Mouse (Mus musculus): ENCODE results near the gene Mmp19. TPM values are rescaled to one million over a fixed set of nuclear protein-coding genes. Genes with fewer than 3 reads are reported as not detected.

Gene Mmp19
- polyA plus RNA-seq, 1 experiment from 2014 or later = 1.6 TPM

- Histone ChIP-seq H3K4me1 (peaks cover 21% of the 10 kb centered on the region), H3K9ac (no peak overlapping the region), H3K27ac (no peak overlapping the region), H3K36me3 (peaks cover 42% of the 10 kb centered on the region), H3K4me3 (replicated peaks) (no peak overlapping the region), H3K27me3 (no peaks in the 10 kb centered on the region), H3K9me3 (replicated peaks) (no peaks in the 10 kb centered on the region), H3K4me2 (no peak overlapping the region)
- WGBS = 96% methylated on average over 9 of the region's 9 CpGs
- no peak for ATAC-seq (replicated peaks; ENCODE audit: low FRiP score)
Measured at GRCm38 (mm10) chr10:128823821-128824220, 33.1 kb downstream of the Mmp19 start.

- peaks cover 92% of the 10 kb centered on the region for H3K36me3 ChIP-seq
Measured at GRCm38 (mm10) chr10:128837400-128837799, 46.7 kb downstream of the Mmp19 start.

GRCm38 (mm10) chr10:128839434-128839833 is 48.7 kb downstream of the Mmp19 start:
- Histone ChIP-seq H3K4me3 (replicated peaks) (no peak overlapping the region), H3K27ac (no peak overlapping the region), H3K4me1 (no peaks in the 10 kb centered on the region), H3K9ac (no peak overlapping the region), H3K9me3 (replicated peaks) (no peaks in the 10 kb centered on the region), H3K27me3 (no peaks in the 10 kb centered on the region), H3K36me3 (peaks cover 86% of the 10 kb centered on the region), H3K4me2 (no peak overlapping the region)
- ATAC-seq (replicated peaks; ENCODE audit: low FRiP score) = no peak

More at GRCm38 (mm10) chr10:128837400-128837799, 46.7 kb downstream of the Mmp19 start:
- H3K27ac ChIP-seq = no peak overlapping the region
- H3K9me3 ChIP-seq (replicated peaks) = no peaks in the 10 kb centered on the region
- no peaks in the 10 kb centered on the region for H3K4me1 ChIP-seq
- H3K27me3 ChIP-seq = no peaks in the 10 kb centered on the region
- H3K4me3 ChIP-seq (replicated peaks) = no peak overlapping the region
- no peak for ATAC-seq (replicated peaks; ENCODE audit: low FRiP score)
- H3K9ac ChIP-seq = no peak overlapping the region
- no peak overlapping the region for H3K4me2 ChIP-seq

GRCm38 (mm10) chr10:128840612-128841011 is 49.9 kb downstream of the Mmp19 start:
- ATAC-seq (replicated peaks; ENCODE audit: low FRiP score) = no peak
- Histone ChIP-seq H3K4me2 (no peak overlapping the region), H3K36me3 (peaks cover 84% of the 10 kb centered on the region), H3K27me3 (no peaks in the 10 kb centered on the region), H3K4me3 (replicated peaks) (no peak overlapping the region), H3K27ac (no peak overlapping the region), H3K9me3 (replicated peaks) (no peaks in the 10 kb centered on the region), H3K9ac (no peak overlapping the region), H3K4me1 (peaks cover 7% of the 10 kb centered on the region; the same call in 1 of the 2 replicates)

GRCm38 (mm10) chr10:128843260-128843659 is 52.5 kb downstream of the Mmp19 start:
- no peak overlapping the region for H3K9ac ChIP-seq
- no peak overlapping the region for H3K4me2 ChIP-seq
- WGBS = 93% methylated on average over 5 of the region's 5 CpGs
- H3K27ac ChIP-seq = no peak overlapping the region
- peaks cover 10% of the 10 kb centered on the region; the same call in 1 of the 2 replicates for H3K4me1 ChIP-seq
- H3K27me3 ChIP-seq = no peaks in the 10 kb centered on the region
- H3K4me3 ChIP-seq (replicated peaks) = no peak overlapping the region
- H3K9me3 ChIP-seq (replicated peaks) = no peaks in the 10 kb centered on the region
- no peak for ATAC-seq (replicated peaks; ENCODE audit: low FRiP score)
- peaks cover 80% of the 10 kb centered on the region for H3K36me3 ChIP-seq

- H3K4me3 ChIP-seq (replicated peaks) = no peak overlapping the region
- no peak overlapping the region for H3K4me2 ChIP-seq
- H3K9me3 ChIP-seq (replicated peaks) = no peaks in the 10 kb centered on the region
- peaks cover 10% of the 10 kb centered on the region; the same call in 1 of the 2 replicates for H3K4me1 ChIP-seq
- H3K9ac ChIP-seq = no peak overlapping the region
- WGBS = 28% methylated on average over 2 of the region's 2 CpGs
- ATAC-seq (replicated peaks; ENCODE audit: low FRiP score) = no peak
- H3K27me3 ChIP-seq = no peaks in the 10 kb centered on the region
- H3K27ac ChIP-seq = 0 out of 2 replicates have a peak overlapping the region, but pooled peaks have one; percentile 34
- H3K36me3 ChIP-seq = peaks cover 78% of the 10 kb centered on the region
Measured at GRCm38 (mm10) chr10:128845516-128845915, 54.8 kb downstream of the Mmp19 start.

- Histone ChIP-seq H3K9me3 (replicated peaks) (no peaks in the 10 kb centered on the region), H3K4me3 (replicated peaks) (no peak overlapping the region), H3K27me3 (no peaks in the 10 kb centered on the region), H3K4me1 (peaks cover 10% of the 10 kb centered on the region; the same call in 1 of the 2 replicates), H3K36me3 (peaks cover 75% of the 10 kb centered on the region), H3K27ac (no peak overlapping the region), H3K4me2 (no peak overlapping the region), H3K9ac (no peak overlapping the region)
- WGBS = 90% methylated on average over 4 of the region's 4 CpGs
- ATAC-seq (replicated peaks; ENCODE audit: low FRiP score) = no peak
Measured at GRCm38 (mm10) chr10:128846664-128847063, 56.0 kb downstream of the Mmp19 start.

- H3K4me3 ChIP-seq (replicated peaks) = no peak overlapping the region
- H3K9me3 ChIP-seq (replicated peaks) = no peaks in the 10 kb centered on the region
- H3K4me1 ChIP-seq = peaks cover 10% of the 10 kb centered on the region; the same call in 1 of the 2 replicates
- no peak overlapping the region for H3K9ac ChIP-seq
- no peak for ATAC-seq (replicated peaks; ENCODE audit: low FRiP score)
- 20% methylated on average over 2 of the region's 2 CpGs for WGBS
- peaks cover 70% of the 10 kb centered on the region for H3K36me3 ChIP-seq
- H3K27ac ChIP-seq = no peak overlapping the region
- H3K4me2 ChIP-seq = no peak overlapping the region
- no peaks in the 10 kb centered on the region for H3K27me3 ChIP-seq
Measured at GRCm38 (mm10) chr10:128848426-128848825, 57.7 kb downstream of the Mmp19 start.

- H3K4me1 ChIP-seq = peaks cover 3% of the 10 kb centered on the region; the same call in 1 of the 2 replicates
- H3K9me3 ChIP-seq (replicated peaks) = no peaks in the 10 kb centered on the region
- WGBS = 46% methylated on average over 3 of the region's 3 CpGs
- no peaks in the 10 kb centered on the region for H3K27me3 ChIP-seq
- H3K4me2 ChIP-seq = no peak overlapping the region
- H3K36me3 ChIP-seq = peaks cover 64% of the 10 kb centered on the region
- no peak overlapping the region for H3K27ac ChIP-seq
- ATAC-seq (replicated peaks; ENCODE audit: low FRiP score) = no peak
- H3K9ac ChIP-seq = no peak overlapping the region
- no peak overlapping the region for H3K4me3 ChIP-seq (replicated peaks)
Measured at GRCm38 (mm10) chr10:128850339-128850738, 59.6 kb downstream of the Mmp19 start.

Other genes with a start within 250 kb of the Mmp19 start
- 16.2 and 17.7 TPM in 2 replicates for gene Zc3h10, start 243.1 kb upstream of the Mmp19 start, polyA plus RNA-seq (2015; fragmentation: Nextera tagmentation; extraction: Ambion mirVana)
- 4,214 and 4,446 TPM in 2 replicates for gene Rpl41, start 241.6 kb upstream of the Mmp19 start, polyA plus RNA-seq (2015; fragmentation: Nextera tagmentation; extraction: Ambion mirVana)
- gene Pa2g4, start 224.9 kb upstream of the Mmp19 start, polyA plus RNA-seq (2015; fragmentation: Nextera tagmentation; extraction: Ambion mirVana) = 205 and 207 TPM in 2 replicates
- gene Erbb3, start 201.3 kb upstream of the Mmp19 start, polyA plus RNA-seq (2015; fragmentation: Nextera tagmentation; extraction: Ambion mirVana) = 9.7 and 10.7 TPM in 2 replicates
- 752 and 867 TPM in 2 replicates for gene Rps26, start 164.2 kb upstream of the Mmp19 start, polyA plus RNA-seq (2015; fragmentation: Nextera tagmentation; extraction: Ambion mirVana)
- 1.9 and 2.2 TPM in 2 replicates for gene Ikzf4, start 144.9 kb upstream of the Mmp19 start, polyA plus RNA-seq (2015; fragmentation: Nextera tagmentation; extraction: Ambion mirVana)
- 11.7 and 13.2 TPM in 2 replicates for gene Suox, start 116.8 kb upstream of the Mmp19 start, polyA plus RNA-seq (2015; fragmentation: Nextera tagmentation; extraction: Ambion mirVana)
- gene Rab5b, start 94.6 kb upstream of the Mmp19 start, polyA plus RNA-seq (2015; fragmentation: Nextera tagmentation; extraction: Ambion mirVana) = 71.4 and 72.3 TPM in 2 replicates
- 1.2 TPM in 2 replicates for gene Pmel, start 86.7 kb upstream of the Mmp19 start, polyA plus RNA-seq (2015; fragmentation: Nextera tagmentation; extraction: Ambion mirVana)
- 106 and 107 TPM in 2 replicates for gene Cdk2, start 85.9 kb upstream of the Mmp19 start, polyA plus RNA-seq (2015; fragmentation: Nextera tagmentation; extraction: Ambion mirVana)
- gene Dgka, start 46.1 kb upstream of the Mmp19 start, polyA plus RNA-seq (2015; fragmentation: Nextera tagmentation; extraction: Ambion mirVana) = 5.9 and 6.0 TPM in 2 replicates
- 40.2 and 41.4 TPM in 2 replicates for gene Pym1, start 43.0 kb upstream of the Mmp19 start, polyA plus RNA-seq (2015; fragmentation: Nextera tagmentation; extraction: Ambion mirVana)
- gene Dnajc14, start 13.2 kb downstream of the Mmp19 start, polyA plus RNA-seq (2015; fragmentation: Nextera tagmentation; extraction: Ambion mirVana) = 54.0 and 56.0 TPM in 2 replicates
- 16.7 and 20.6 TPM in 2 replicates for gene Tmem198b, start 13.5 kb downstream of the Mmp19 start, polyA plus RNA-seq (2015; fragmentation: Nextera tagmentation; extraction: Ambion mirVana)
- 208 and 213 TPM in 2 replicates for gene Sarnp, start 26.4 kb downstream of the Mmp19 start, polyA plus RNA-seq (2015; fragmentation: Nextera tagmentation; extraction: Ambion mirVana)
- 80.9 and 83.4 TPM in 2 replicates for gene Ormdl2, start 30.7 kb downstream of the Mmp19 start, polyA plus RNA-seq (2015; fragmentation: Nextera tagmentation; extraction: Ambion mirVana)
- 7.2 and 8.7 TPM in 2 replicates for gene Gdf11, start 100.8 kb downstream of the Mmp19 start, polyA plus RNA-seq (2015; fragmentation: Nextera tagmentation; extraction: Ambion mirVana)
- gene Cd63, start 110.1 kb downstream of the Mmp19 start, polyA plus RNA-seq (2015; fragmentation: Nextera tagmentation; extraction: Ambion mirVana) = 671 and 731 TPM in 2 replicates
- 15.3 and 18.8 TPM in 2 replicates for gene Rdh5, start 132.0 kb downstream of the Mmp19 start, polyA plus RNA-seq (2015; fragmentation: Nextera tagmentation; extraction: Ambion mirVana)
- gene Bloc1s1, start 133.1 kb downstream of the Mmp19 start, polyA plus RNA-seq (2015; fragmentation: Nextera tagmentation; extraction: Ambion mirVana) = 220 and 231 TPM in 2 replicates
- 3.6 and 4.2 TPM in 2 replicates for gene Itga7, start 142.9 kb downstream of the Mmp19 start, polyA plus RNA-seq (2015; fragmentation: Nextera tagmentation; extraction: Ambion mirVana)
- gene Mettl7b, start 170.1 kb downstream of the Mmp19 start, polyA plus RNA-seq (2015; fragmentation: Nextera tagmentation; extraction: Ambion mirVana) = 5.6 and 6.4 TPM in 2 replicates
- not detected in 2 replicates for gene Olfr9, start 198.5 kb downstream of the Mmp19 start, polyA plus RNA-seq (2015; fragmentation: Nextera tagmentation; extraction: Ambion mirVana)
- not detected in 2 replicates for gene Olfr763, start 219.9 kb downstream of the Mmp19 start, polyA plus RNA-seq (2015; fragmentation: Nextera tagmentation; extraction: Ambion mirVana)
- not detected in 2 replicates for gene Olfr764-ps1, start 249.0 kb downstream of the Mmp19 start, polyA plus RNA-seq (2015; fragmentation: Nextera tagmentation; extraction: Ambion mirVana)